Comparison of ENCODE assay signal across 8 mouse cellular contexts in the genomic region with DNA sequence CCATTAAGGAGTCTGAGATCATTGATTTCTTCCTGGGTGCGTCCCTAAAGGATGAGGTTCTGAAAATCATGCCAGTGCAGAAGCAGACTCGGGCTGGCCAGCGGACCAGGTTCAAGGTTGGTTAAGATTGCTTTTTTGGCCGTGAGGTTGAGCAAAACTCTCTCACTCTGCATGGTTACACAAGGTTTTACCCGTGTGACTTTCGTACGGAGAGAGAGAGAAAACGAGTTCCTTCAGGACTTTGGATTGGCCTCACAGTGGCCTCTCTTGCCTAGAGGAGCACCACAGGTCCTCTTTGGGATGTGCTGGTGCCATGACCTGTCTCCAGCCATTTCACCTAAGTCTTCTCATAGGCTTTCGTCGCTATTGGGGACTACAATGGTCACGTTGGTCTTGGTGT. TPM values are rescaled to one million over a fixed set of nuclear protein-coding genes. Genes with fewer than 3 reads are reported as not detected.
A peak's percentile ranks its signal among the peaks of the same experiment; 100 is the strongest.
DNase-seq lines count a peak whose midpoint lies in the region; ATAC-seq and TF ChIP-seq lines count a peak whose summit lies in the region.
"Not testable (repeated sequence)": the region's sequence is repeated elsewhere in the genome, so short reads cannot be mapped to it uniquely, and the experiment has no call there.
"Had no signal": no experiment of that assay in that cellular context is flagged by ENCODE, and none has a peak within 500 bp of the region (broad histone marks: within the 10 kb centered on the region; RNA-seq: fewer than 3 reads in every experiment).

No protein-coding gene starts in this region.

- not testable (repeated sequence) for H3K9me3 ChIP-seq in heart, embryonic 11.5 days (replicated peaks; ENCODE audit: control insufficient read depth, low read length); limb, embryonic 11.5 days (ENCODE audit: control insufficient read depth, low read length); lung, embryonic 15.5 days; neural tube, embryonic 11.5 days (ENCODE audit: control insufficient read depth, low read length)

- peaks cover 17% of the 10 kb centered on the region for H3K36me3 ChIP-seq in heart, embryonic 11.5 days (ENCODE audit: control insufficient read depth, insufficient read depth, low read length)
- peaks cover 14% of the 10 kb centered on the region for H3K36me3 ChIP-seq in limb, embryonic 11.5 days (ENCODE audit: control insufficient read depth, insufficient read depth, low read length)
- H3K36me3 ChIP-seq in lung, embryonic 15.5 days: peaks cover 23% of the 10 kb centered on the region
- H3K36me3 ChIP-seq in neural tube, embryonic 11.5 days (ENCODE audit: control insufficient read depth, insufficient read depth, low read length): peaks cover 10% of the 10 kb centered on the region

- H3K4me1 ChIP-seq in embryonic fibroblast, embryonic 13.5 days (ENCODE audit: control insufficient read depth, insufficient read depth, low read length); limb, embryonic 11.5 days (ENCODE audit: control insufficient read depth, insufficient read depth, low read length): not testable (repeated sequence)
- H3K4me1 ChIP-seq in heart, embryonic 11.5 days (ENCODE audit: control insufficient read depth, insufficient read depth, low read length): peaks cover 23% of the 10 kb centered on the region
- peaks cover 36% of the 10 kb centered on the region for H3K4me1 ChIP-seq in lung, embryonic 15.5 days
- peaks cover 10% of the 10 kb centered on the region for H3K4me1 ChIP-seq in neural tube, embryonic 11.5 days (ENCODE audit: control insufficient read depth, insufficient read depth, low read length)

- not testable (repeated sequence) for H3K27me3 ChIP-seq in heart, embryonic 11.5 days (ENCODE audit: control insufficient read depth, insufficient read depth, low read length); limb, embryonic 11.5 days (ENCODE audit: control insufficient read depth, insufficient read depth, low read length); lung, embryonic 15.5 days; neural tube, embryonic 11.5 days (ENCODE audit: control insufficient read depth, insufficient read depth, low read length)

- H3K9ac ChIP-seq in heart, embryonic 11.5 days (ENCODE audit: low read depth, low read length): peak overlapping the region; percentile 89
- peak overlapping the region; percentile 90 for H3K9ac ChIP-seq in limb, embryonic 11.5 days (ENCODE audit: low read length)
- peak overlapping the region; percentile 80 for H3K9ac ChIP-seq in lung, embryonic 15.5 days
- H3K9ac ChIP-seq in neural tube, embryonic 11.5 days (ENCODE audit: low read length): peak overlapping the region; percentile 90

- 0% methylated on average over 11 of the region's 11 CpGs for WGBS in heart, embryonic 11.5 days (ENCODE audit: insufficient replicate concordance)
- under 1% methylated on average over 10 of the region's 11 CpGs for WGBS in limb, embryonic 11.5 days
- under 1% methylated on average over 11 of the region's 11 CpGs for WGBS in lung, embryonic 15.5 days
- 1% methylated on average over 11 of the region's 11 CpGs for WGBS in neural tube, embryonic 11.5 days

- peak overlapping the region; percentile 88 for H3K4me2 ChIP-seq in heart, embryonic 11.5 days
- H3K4me2 ChIP-seq in limb, embryonic 11.5 days (ENCODE audit: low read depth, severe bottlenecking): peak overlapping the region; percentile 60
- H3K4me2 ChIP-seq in lung, embryonic 15.5 days: peak overlapping the region; percentile 81
- peak overlapping the region; percentile 84 for H3K4me2 ChIP-seq in neural tube, embryonic 11.5 days (ENCODE audit: low read depth)

- ATAC-seq in heart, embryonic 11.5 days (replicated peaks; ENCODE audit: insufficient number of reproducible peaks, low FRiP score, low TSS enrichment); limb, embryonic 11.5 days (ENCODE audit: insufficient number of reproducible peaks, low FRiP score, low TSS enrichment, low read depth); lung, embryonic 15.5 days (ENCODE audit: borderline replicate concordance, extremely low read depth, low FRiP score, low TSS enrichment); neural tube, embryonic 11.5 days (ENCODE audit: insufficient read depth, low FRiP score, low TSS enrichment): not testable (repeated sequence)

- not testable (repeated sequence) for TF ChIP-seq CTCF in embryonic fibroblast, embryonic 13.5 days (IDR thresholded peaks at IDR 0.05; ENCODE audit: borderline replicate concordance, insufficient read depth, low read length)

- peak; percentile 67 for DNase-seq in adipocyte (ENCODE audit: low spot score)
- peak; percentile 50 for DNase-seq in induced T-regulatory cell, adult 2 months (ENCODE audit: low read depth)
- not testable (repeated sequence) for DNase-seq in limb, embryonic 11.5 days (ENCODE audit: low spot score); neural tube, embryonic 11.5 days (ENCODE audit: low spot score)

- H3K27ac ChIP-seq in embryonic fibroblast, embryonic 13.5 days (ENCODE audit: insufficient read depth, low read length): peak overlapping the region; percentile 3; the same call in 1 of the 2 replicates
- 0 out of 2 replicates have a peak overlapping the region, but pooled peaks have one; percentile 50 for H3K27ac ChIP-seq in heart, embryonic 11.5 days (ENCODE audit: low read depth, low read length)
- H3K27ac ChIP-seq in limb, embryonic 11.5 days (replicated peaks; ENCODE audit: low read depth, low read length); neural tube, embryonic 11.5 days (ENCODE audit: low read depth, low read length): not testable (repeated sequence)
- peak overlapping the region; percentile 84 for H3K27ac ChIP-seq in lung, embryonic 15.5 days

- TF ChIP-seq POLR2A in embryonic fibroblast, embryonic 13.5 days (IDR thresholded peaks at IDR 0.05; ENCODE audit: low read depth, low read length): peak; percentile 29; the same call in 1 of the 2 replicates

- H3K4me3 ChIP-seq in embryonic fibroblast, embryonic 13.5 days (ENCODE audit: insufficient read depth, low read length): peak overlapping the region; percentile 81
- H3K4me3 ChIP-seq in heart, embryonic 11.5 days (ENCODE audit: low read depth, low read length): peak overlapping the region; percentile 72
- H3K4me3 ChIP-seq in limb, embryonic 11.5 days (ENCODE audit: low read depth, low read length): peak overlapping the region; percentile 81
- peak overlapping the region; percentile 91 for H3K4me3 ChIP-seq in lung, embryonic 15.5 days
- peak overlapping the region; percentile 74 for H3K4me3 ChIP-seq in neural tube, embryonic 11.5 days (ENCODE audit: low read depth, low read length)

RNA-seq across cellular contexts. Expression of a gene that starts 2.7 kb away (rescaled TPM):
- 1,298 and 1,393 TPM in 2 replicates for polyA plus RNA-seq in embryonic fibroblast, embryonic 13.5 days (2011; ENCODE audit: insufficient read length, low read depth, missing spikeins)
- polyA plus RNA-seq in heart, embryonic 11.5 days (2014; fragmentation: Nextera tagmentation; extraction: Ambion mirVana): 1,091 and 1,195 TPM in 2 replicates
- polyA plus RNA-seq in limb, embryonic 11.5 days (2014; fragmentation: Nextera tagmentation; extraction: Ambion mirVana): 1,548 and 1,633 TPM in 2 replicates
- 1,576 and 1,662 TPM in 2 replicates for polyA plus RNA-seq in lung, embryonic 15.5 days (2015; fragmentation: Nextera tagmentation; extraction: Ambion mirVana)
- polyA plus RNA-seq in neural tube, embryonic 11.5 days (2014; fragmentation: Nextera tagmentation; extraction: Ambion mirVana): 1,370 and 1,378 TPM in 2 replicates

RNA-seq across cellular contexts. Expression of a gene that starts 2.8 kb away (rescaled TPM):
- polyA plus RNA-seq in embryonic fibroblast, embryonic 13.5 days (2011; ENCODE audit: insufficient read length, low read depth, missing spikeins): 0.58 TPM in 1 of 2 replicates, not detected in the other
- polyA plus RNA-seq in heart, embryonic 11.5 days (2014; fragmentation: Nextera tagmentation; extraction: Ambion mirVana): not detected in 2 replicates
- polyA plus RNA-seq in limb, embryonic 11.5 days (2014; fragmentation: Nextera tagmentation; extraction: Ambion mirVana): 0.16 TPM in 1 of 2 replicates, not detected in the other
- 0.18 and 0.21 TPM in 2 replicates for polyA plus RNA-seq in lung, embryonic 15.5 days (2015; fragmentation: Nextera tagmentation; extraction: Ambion mirVana)
- 0.57 TPM in 1 of 2 replicates, not detected in the other for polyA plus RNA-seq in neural tube, embryonic 11.5 days (2014; fragmentation: Nextera tagmentation; extraction: Ambion mirVana)
- polyA plus RNA-seq: inflammation-experienced regulatory T-cells, adult 6 months had no signal

RNA-seq across cellular contexts. Expression of a gene that starts 3.7 kb away (rescaled TPM):
- polyA plus RNA-seq in embryonic fibroblast, embryonic 13.5 days (2011; ENCODE audit: insufficient read length, low read depth, missing spikeins): 96.8 and 100 TPM in 2 replicates
- 373 and 401 TPM in 2 replicates for polyA plus RNA-seq in heart, embryonic 11.5 days (2014; fragmentation: Nextera tagmentation; extraction: Ambion mirVana)
- polyA plus RNA-seq in limb, embryonic 11.5 days (2014; fragmentation: Nextera tagmentation; extraction: Ambion mirVana): 211 and 216 TPM in 2 replicates
- 186 and 193 TPM in 2 replicates for polyA plus RNA-seq in lung, embryonic 15.5 days (2015; fragmentation: Nextera tagmentation; extraction: Ambion mirVana)
- polyA plus RNA-seq in neural tube, embryonic 11.5 days (2014; fragmentation: Nextera tagmentation; extraction: Ambion mirVana): 213 and 214 TPM in 2 replicates

RNA-seq across cellular contexts. Expression of a gene that starts 7.0 kb away (rescaled TPM):
- not detected in 2 replicates for polyA plus RNA-seq in embryonic fibroblast, embryonic 13.5 days (2011; ENCODE audit: insufficient read length, low read depth, missing spikeins)
- polyA plus RNA-seq in heart, embryonic 11.5 days (2014; fragmentation: Nextera tagmentation; extraction: Ambion mirVana): 0.40 and 0.44 TPM in 2 replicates
- polyA plus RNA-seq in limb, embryonic 11.5 days (2014; fragmentation: Nextera tagmentation; extraction: Ambion mirVana): not detected in 2 replicates
- polyA plus RNA-seq in lung, embryonic 15.5 days (2015; fragmentation: Nextera tagmentation; extraction: Ambion mirVana): 0.18 TPM in 1 of 2 replicates, not detected in the other
- polyA plus RNA-seq in neural tube, embryonic 11.5 days (2014; fragmentation: Nextera tagmentation; extraction: Ambion mirVana): not detected in 2 replicates
- polyA plus RNA-seq: inflammation-experienced regulatory T-cells, adult 6 months had no signal

RNA-seq across cellular contexts. Expression of a gene that starts 13.2 kb away (rescaled TPM):
- polyA plus RNA-seq in embryonic fibroblast, embryonic 13.5 days (2011; ENCODE audit: insufficient read length, low read depth, missing spikeins): 24.8 and 27.5 TPM in 2 replicates
- polyA plus RNA-seq in heart, embryonic 11.5 days (2014; fragmentation: Nextera tagmentation; extraction: Ambion mirVana): 50.9 and 54.8 TPM in 2 replicates
- polyA plus RNA-seq in limb, embryonic 11.5 days (2014; fragmentation: Nextera tagmentation; extraction: Ambion mirVana): 120 and 121 TPM in 2 replicates
- 81.2 and 85.2 TPM in 2 replicates for polyA plus RNA-seq in lung, embryonic 15.5 days (2015; fragmentation: Nextera tagmentation; extraction: Ambion mirVana)
- 110 and 131 TPM in 2 replicates for polyA plus RNA-seq in neural tube, embryonic 11.5 days (2014; fragmentation: Nextera tagmentation; extraction: Ambion mirVana)
